Mouse (Mus musculus): Measurements from ENCODE around the gene Ncr1. TPM values are rescaled to one million over a fixed set of nuclear protein-coding genes. Genes with fewer than 3 reads are reported as not detected.

Ncr1 gene
- total RNA-seq (2023): under 1 TPM in 1 of 2 experiments, not detected in 1; 0.38 TPM

GRCm38 (mm10) chr7:4337509-4337908, at the start of gene Ncr1:
Gene Ncr1 (plus strand): TSS chr7:4337724.

Other genes starting within 250 kb of the Ncr1 start
- not detected for gene Ttyh1, start 218.3 kb upstream of the Ncr1 start, total RNA-seq (2023)
- 100 to 1,000 TPM; 212 to 247 TPM for gene Leng8, start 200.7 kb upstream of the Ncr1 start, total RNA-seq (2023)
- gene Leng9, start 187.3 kb upstream of the Ncr1 start, total RNA-seq (2023): 1 to 10 TPM; 4.3 to 5.4 TPM
- gene Cdc42ep5, start 172.9 kb upstream of the Ncr1 start, total RNA-seq (2023): not detected
- under 1 TPM; 0.24 to 0.33 TPM for gene Lilra5, start 100.0 kb upstream of the Ncr1 start, total RNA-seq (2023)
- gene Gp6, start 60.0 kb downstream of the Ncr1 start, total RNA-seq (2023): under 1 TPM; 0.07 to 0.11 TPM
- gene Rdh13, start 107.9 kb downstream of the Ncr1 start, total RNA-seq (2023): 1 to 10 TPM; 3.5 to 4.5 TPM
- 1 to 10 TPM; 6.2 to 9.9 TPM for gene Eps8l1, start 123.0 kb downstream of the Ncr1 start, total RNA-seq (2023)
- 100 to 1,000 TPM; 226 to 229 TPM for gene Ppp1r12c, start 164.0 kb downstream of the Ncr1 start, total RNA-seq (2023)
- gene Tnnt1, start 178.7 kb downstream of the Ncr1 start, total RNA-seq (2023): 10 to 100 TPM in 1 of 2 experiments, 1 to 10 TPM in 1; 6.1 to 12.0 TPM
- 1 to 10 TPM; 1.1 to 1.2 TPM for gene Tnni3, start 186.5 kb downstream of the Ncr1 start, total RNA-seq (2023)
- gene Dnaaf3, start 194.7 kb downstream of the Ncr1 start, total RNA-seq (2023): under 1 TPM; 0.31 to 0.71 TPM
- gene Syt5, start 209.8 kb downstream of the Ncr1 start, total RNA-seq (2023): not detected